Mouse (Mus musculus) embryonic facial prominence, embryonic 10.5 days (tissue): ENCODE results near the gene Mrps23. TPM values are rescaled to one million over a fixed set of nuclear protein-coding genes. Genes with fewer than 3 reads are reported as not detected.

ENCODE experiments used
- DNase-seq: peaks from one replicate; pipeline ENCODE4 v3.0.0-alpha.2; 2017; ENCODE audit warnings: low spot score
- H3K27ac ChIP-seq: fragments of 300-500 bp; sonication (generic); replicated peaks from 2 replicates; pipeline ENCODE4 v1.5.1; 2016; ENCODE audit warnings: mild to moderate bottlenecking
- H3K27me3 ChIP-seq: fragments of 300-500 bp; sonication (generic); replicated peaks from 2 replicates; pipeline ENCODE4 v1.6.1; 2016; ENCODE audit warnings: low read depth, mild to moderate bottlenecking; ENCODE audit not compliant: poor library complexity, severe bottlenecking
- H3K36me3 ChIP-seq: fragments of 300-500 bp; sonication (generic); replicated peaks from 2 replicates; pipeline ENCODE4 v1.6.1; 2016; ENCODE audit warnings: mild to moderate bottlenecking, moderate library complexity
- H3K4me1 ChIP-seq: fragments of 300-500 bp; sonication (generic); 2 replicates; pipeline ENCODE4 v1.6.1; 2016
- H3K4me3 ChIP-seq: fragments of 300-500 bp; sonication (generic); 2 replicates; pipeline ENCODE4 v1.5.1; 2016; ENCODE audit warnings: mild to moderate bottlenecking, moderate library complexity
- H3K9me3 ChIP-seq: fragments of 300-500 bp; sonication (generic); 2 replicates; pipeline ENCODE4 v1.6.1; 2016; ENCODE audit warnings: mild to moderate bottlenecking
- WGBS: fragments of 180-500 bp; shearing (Covaris S2); methylation state at CpG from one replicate; pipeline ENCODE4 v1.1.7; 2016; 5-methylcytosine and 5-hydroxymethylcytosine counted together
- polyA plus RNA-seq: library from polyadenylated mRNA; unstranded; fragments of >200 nt; fragmentation: Nextera tagmentation; extraction: Ambion mirVana; gene quantifications from 2 replicates; pipeline ENCODE4 v1.2.1, GENCODE M21; 2016

Gene Mrps23
- 60.4 and 71.7 TPM in 2 replicates for polyA plus RNA-seq

- Histone ChIP-seq H3K9me3 (no peaks in the 10 kb centered on the region), H3K4me1 (peaks cover 29% of the 10 kb centered on the region), H3K27ac (peak within 1 kb of the TSS; percentile 89), H3K27me3 (peaks cover 10% of the 10 kb centered on the region), H3K36me3 (peaks cover 28% of the 10 kb centered on the region), H3K4me3 (peak within 1 kb of the TSS; percentile 75)
- DNase-seq = peak; percentile 96
- WGBS = under 1% methylated on average over 51 of the region's 51 CpGs
Measured at GRCm38 (mm10) chr11:88203712-88204532, at the start of gene Mrps23. TSS of gene Mrps23 (plus strand) at chr11:88204388.

DNA sequence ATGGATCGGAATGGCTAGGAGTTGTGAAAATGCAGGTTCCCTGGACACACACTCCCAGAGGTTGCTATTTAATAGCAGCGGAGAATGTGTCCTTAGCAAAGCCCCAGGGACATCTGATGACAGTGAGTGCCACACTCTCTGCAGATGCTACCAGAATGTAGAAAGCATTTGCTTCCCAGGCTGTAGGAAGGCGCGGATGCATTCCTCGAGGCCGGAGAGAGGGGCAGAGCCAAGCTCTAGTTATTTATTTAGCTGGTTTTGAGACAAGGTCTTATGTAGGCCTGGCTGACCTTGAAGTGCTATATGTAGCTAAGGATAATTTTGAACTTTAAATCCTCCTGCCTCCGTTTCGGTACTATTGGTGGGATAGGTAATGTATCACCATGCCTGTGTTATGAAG, 49.7 kb upstream of the Mrps23 start:
- Histone ChIP-seq H3K27me3 (no peaks in the 10 kb centered on the region), H3K9me3 (no peaks in the 10 kb centered on the region), H3K27ac (peak overlapping the region; percentile 73), H3K4me1 (peaks cover 81% of the 10 kb centered on the region), H3K4me3 (no peak overlapping the region), H3K36me3 (0 out of 2 replicates have a peak, but pooled peaks cover 7% of the 10 kb centered on the region)
- 68% methylated on average over 8 of the region's 8 CpGs for WGBS
- DNase-seq = no peak

DNA sequence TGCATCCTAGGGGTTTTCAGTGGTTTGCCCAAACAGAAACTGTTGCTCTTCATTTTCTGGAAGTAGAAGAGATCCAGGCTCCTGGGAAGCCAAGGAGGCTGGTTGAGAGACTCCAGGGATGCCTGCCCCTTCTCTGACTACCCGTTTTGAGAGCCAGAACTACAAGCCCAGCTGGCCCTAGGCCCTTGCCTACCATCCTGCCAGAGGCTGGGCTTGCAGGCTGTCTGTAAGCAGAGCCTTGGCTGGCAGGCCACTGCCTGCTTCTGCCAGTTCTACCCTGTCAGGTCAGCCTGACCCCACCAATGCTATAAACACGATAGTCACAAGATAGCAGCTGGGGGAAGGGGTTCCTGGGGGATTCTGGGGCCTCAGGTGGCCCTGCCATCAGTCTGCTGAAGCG, 48.7 kb upstream of the Mrps23 start:
- WGBS = 69% methylated on average over 3 of the region's 3 CpGs
- Histone ChIP-seq H3K4me3 (no peak overlapping the region), H3K27ac (peak overlapping the region; percentile 75), H3K9me3 (no peaks in the 10 kb centered on the region), H3K36me3 (0 out of 2 replicates have a peak, but pooled peaks cover 7% of the 10 kb centered on the region), H3K4me1 (peaks cover 91% of the 10 kb centered on the region), H3K27me3 (no peaks in the 10 kb centered on the region)
- DNase-seq = no peak

- H3K27ac ChIP-seq = peak overlapping the region; percentile 75
- no peaks in the 10 kb centered on the region for H3K9me3 ChIP-seq
- no peak overlapping the region for H3K4me3 ChIP-seq
- 60% methylated on average over 8 of the region's 8 CpGs for WGBS
- H3K4me1 ChIP-seq = peaks cover 91% of the 10 kb centered on the region
- H3K36me3 ChIP-seq = 0 out of 2 replicates have a peak, but pooled peaks cover 7% of the 10 kb centered on the region
- DNase-seq = no peak
- H3K27me3 ChIP-seq = no peaks in the 10 kb centered on the region
Measured at GRCm38 (mm10) chr11:88155998-88156397, 48.2 kb upstream of the Mrps23 start.

DNA sequence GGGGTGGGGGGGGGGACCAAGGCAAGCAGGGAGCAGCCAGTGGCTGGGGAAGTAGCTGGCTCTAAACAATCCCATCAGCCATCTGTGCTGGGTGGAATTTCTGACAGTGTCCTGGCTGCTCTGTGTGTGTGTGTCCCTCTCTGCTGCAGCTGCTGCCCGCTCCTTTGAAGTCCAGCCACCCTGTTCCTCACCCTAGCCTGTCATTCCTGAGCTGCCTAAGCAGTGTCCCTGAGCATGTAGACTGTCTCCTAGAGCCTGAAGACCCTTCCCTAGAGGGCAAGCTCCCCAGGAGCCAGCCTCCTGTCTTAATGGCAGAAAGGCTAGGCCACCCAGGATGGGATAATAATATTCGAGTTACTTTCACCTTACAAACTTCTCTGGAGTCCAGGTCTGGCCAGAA, 47.8 kb upstream of the Mrps23 start:
- no peaks in the 10 kb centered on the region for H3K27me3 ChIP-seq
- no peak for DNase-seq
- H3K27ac ChIP-seq = peak overlapping the region; percentile 75
- no peaks in the 10 kb centered on the region for H3K9me3 ChIP-seq
- WGBS = 63% methylated on average over 2 of the region's 2 CpGs
- H3K4me1 ChIP-seq = peaks cover 91% of the 10 kb centered on the region
- H3K4me3 ChIP-seq = no peak overlapping the region
- 0 out of 2 replicates have a peak, but pooled peaks cover 7% of the 10 kb centered on the region for H3K36me3 ChIP-seq

GRCm38 (mm10) chr11:88158842-88159246, 45.3 kb upstream of the Mrps23 start:
- H3K4me3 ChIP-seq = no peak overlapping the region
- peaks cover 88% of the 10 kb centered on the region for H3K4me1 ChIP-seq
- H3K27ac ChIP-seq = peak overlapping the region; percentile 90
- H3K27me3 ChIP-seq = no peaks in the 10 kb centered on the region
- H3K9me3 ChIP-seq = no peaks in the 10 kb centered on the region
- DNase-seq = no peak
- 0 out of 2 replicates have a peak, but pooled peaks cover 7% of the 10 kb centered on the region for H3K36me3 ChIP-seq
- WGBS = 83% methylated on average over 5 of the region's 5 CpGs

DNA sequence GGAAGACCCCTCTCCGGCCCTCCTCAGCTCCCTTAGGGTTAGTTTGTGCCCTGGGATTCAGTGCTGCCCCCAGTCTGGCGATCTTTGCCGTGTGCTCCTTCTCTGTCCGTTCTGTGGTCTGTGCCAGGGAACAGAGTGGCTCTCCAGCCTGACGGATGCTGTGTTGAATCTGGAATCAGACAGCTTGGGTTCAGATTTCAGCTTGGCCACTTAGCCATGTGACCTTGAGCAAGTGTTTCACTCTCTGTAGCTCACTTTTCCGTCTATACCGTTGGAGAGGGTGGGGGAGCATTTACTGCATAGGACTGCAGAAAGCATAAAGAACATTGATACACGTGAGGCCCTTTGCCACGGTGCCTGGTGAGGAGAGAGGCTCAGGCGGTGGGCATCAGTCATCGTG, 44.8 kb upstream of the Mrps23 start:
- 0 out of 2 replicates have a peak overlapping the region, but pooled peaks have one; percentile 22 for H3K4me3 ChIP-seq
- H3K27me3 ChIP-seq = no peaks in the 10 kb centered on the region
- peaks cover 86% of the 10 kb centered on the region for H3K4me1 ChIP-seq
- H3K9me3 ChIP-seq = no peaks in the 10 kb centered on the region
- WGBS = 61% methylated on average over 11 of the region's 11 CpGs
- DNase-seq = no peak
- H3K27ac ChIP-seq = peak overlapping the region; percentile 90
- 0 out of 2 replicates have a peak, but pooled peaks cover 7% of the 10 kb centered on the region for H3K36me3 ChIP-seq

DNA sequence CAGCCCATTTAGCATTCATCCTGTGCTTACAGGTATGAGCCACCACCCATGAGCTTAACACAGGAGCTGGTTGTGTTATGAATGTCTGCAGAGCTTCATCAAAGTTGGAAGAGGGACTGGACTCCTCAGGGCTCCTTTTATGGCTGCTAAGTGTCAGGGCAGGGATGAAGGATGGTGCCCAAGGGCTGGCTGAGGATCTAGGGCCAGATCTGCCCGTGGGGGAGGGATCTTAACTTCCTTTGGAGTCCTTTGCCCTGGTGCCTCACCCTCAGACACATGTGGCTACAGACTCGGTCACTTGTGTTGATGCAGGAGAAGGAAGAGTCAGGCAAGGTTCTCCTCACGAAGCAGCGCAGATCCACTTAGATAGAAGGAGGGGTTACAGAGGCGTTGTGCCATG, 43.9 kb upstream of the Mrps23 start:
- WGBS = 39% methylated on average over 5 of the region's 5 CpGs
- Histone ChIP-seq H3K4me1 (peaks cover 86% of the 10 kb centered on the region), H3K27ac (peak overlapping the region; percentile 90), H3K36me3 (0 out of 2 replicates have a peak, but pooled peaks cover 7% of the 10 kb centered on the region), H3K27me3 (no peaks in the 10 kb centered on the region), H3K9me3 (no peaks in the 10 kb centered on the region), H3K4me3 (peak overlapping the region; percentile 55)
- no peak for DNase-seq

- 0 out of 2 replicates have a peak, but pooled peaks cover 7% of the 10 kb centered on the region for H3K36me3 ChIP-seq
- peak overlapping the region; percentile 55 for H3K4me3 ChIP-seq
- peaks cover 86% of the 10 kb centered on the region for H3K4me1 ChIP-seq
- no peaks in the 10 kb centered on the region for H3K9me3 ChIP-seq
- under 1% methylated on average over 33 of the region's 33 CpGs for WGBS
- peak overlapping the region; percentile 90 for H3K27ac ChIP-seq
- H3K27me3 ChIP-seq = no peaks in the 10 kb centered on the region
- DNase-seq = peak; percentile 88
Measured at GRCm38 (mm10) chr11:88161051-88161581, 43.1 kb upstream of the Mrps23 start.

GRCm38 (mm10) chr11:88161651-88162362, 42.4 kb upstream of the Mrps23 start:
- no peaks in the 10 kb centered on the region for H3K9me3 ChIP-seq
- DNase-seq = peak; percentile 90
- H3K4me1 ChIP-seq = peaks cover 84% of the 10 kb centered on the region
- H3K27me3 ChIP-seq = no peaks in the 10 kb centered on the region
- H3K4me3 ChIP-seq = peak overlapping the region; percentile 55
- WGBS = 0% methylated on average over 15 of the region's 15 CpGs
- 0 out of 2 replicates have a peak, but pooled peaks cover 7% of the 10 kb centered on the region for H3K36me3 ChIP-seq
- H3K27ac ChIP-seq = peak overlapping the region; percentile 90

- no peak for DNase-seq
- H3K27me3 ChIP-seq = peaks cover 2% of the 10 kb centered on the region
- H3K4me1 ChIP-seq = peaks cover 78% of the 10 kb centered on the region
- 56% methylated on average over 4 of the region's 4 CpGs for WGBS
- no peaks in the 10 kb centered on the region for H3K36me3 ChIP-seq
- H3K27ac ChIP-seq = peak overlapping the region; percentile 40
- no peak overlapping the region for H3K4me3 ChIP-seq
- H3K9me3 ChIP-seq = no peaks in the 10 kb centered on the region
Measured at GRCm38 (mm10) chr11:88162740-88163139, 41.4 kb upstream of the Mrps23 start.

- peaks cover 17% of the 10 kb centered on the region for H3K27me3 ChIP-seq
- H3K27ac ChIP-seq = peak overlapping the region; percentile 82
- H3K4me1 ChIP-seq = peaks cover 82% of the 10 kb centered on the region
- no peak for DNase-seq
- no peak overlapping the region for H3K4me3 ChIP-seq
- 89% methylated on average over 7 of the region's 7 CpGs for WGBS
- H3K36me3 ChIP-seq = no peaks in the 10 kb centered on the region
- no peaks in the 10 kb centered on the region for H3K9me3 ChIP-seq
Measured at GRCm38 (mm10) chr11:88164213-88164723, 39.9 kb upstream of the Mrps23 start.
